Mouse (Mus musculus) natural killer cell, adult 2 months (primary cell): Measurements from ENCODE around the gene Duox1.

Source experiments
- DNase-seq, 2 experiments: peaks; one replicate each; pipeline ENCODE4 v3.0.0; 2022; ENCODE audit warnings: low spot score in 2 of 2

Gene Duox1

DNA sequence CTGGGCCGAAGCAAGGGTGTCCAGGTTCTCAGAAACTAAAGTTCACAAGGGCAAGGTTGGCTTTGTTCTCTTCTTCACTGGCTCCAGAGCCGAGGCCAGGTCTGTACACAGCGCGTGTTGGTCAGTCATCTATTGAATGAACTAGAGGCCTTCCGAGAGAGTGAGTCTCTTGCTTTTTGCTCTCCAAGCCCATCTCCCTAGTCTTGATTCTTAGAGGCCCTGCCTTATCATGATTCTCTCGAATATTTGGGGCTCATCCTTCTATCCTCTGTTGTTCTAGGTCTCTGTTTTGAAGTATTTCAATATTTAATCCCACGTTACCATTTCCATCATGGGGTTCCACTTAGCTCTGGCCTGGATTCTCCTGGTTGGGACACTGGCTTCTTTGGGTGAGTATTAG lies at the start of gene Duox1:
Duox1 (plus strand) TSS at position 301 of the 400 bp plus-strand sequence.
- no peak for DNase-seq

GRCm38 (mm10) chr2:122266407-122267193 lies 48.9 kb upstream of the Duox1 start:
- DNase-seq: no peak

DNA sequence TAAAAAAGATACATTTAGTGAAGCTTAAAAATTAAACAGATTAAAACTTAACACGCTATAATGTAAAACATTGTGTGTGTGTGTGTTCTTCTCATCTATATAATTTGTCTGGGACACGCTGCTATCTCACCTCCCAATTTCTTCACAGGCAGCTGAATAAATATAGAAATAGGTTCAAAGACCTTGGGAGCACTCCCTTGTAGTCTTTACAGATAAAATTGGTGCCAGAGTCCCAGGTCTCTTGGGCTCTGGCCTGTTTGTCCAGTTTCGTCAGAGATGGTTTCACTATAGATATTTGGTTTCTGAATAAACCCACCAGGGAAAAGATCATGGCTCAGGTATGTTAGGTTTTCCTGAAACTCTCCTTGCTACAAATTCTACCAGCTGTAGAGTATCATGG lies 36.7 kb upstream of the Duox1 start:
- DNase-seq: no peak

DNA sequence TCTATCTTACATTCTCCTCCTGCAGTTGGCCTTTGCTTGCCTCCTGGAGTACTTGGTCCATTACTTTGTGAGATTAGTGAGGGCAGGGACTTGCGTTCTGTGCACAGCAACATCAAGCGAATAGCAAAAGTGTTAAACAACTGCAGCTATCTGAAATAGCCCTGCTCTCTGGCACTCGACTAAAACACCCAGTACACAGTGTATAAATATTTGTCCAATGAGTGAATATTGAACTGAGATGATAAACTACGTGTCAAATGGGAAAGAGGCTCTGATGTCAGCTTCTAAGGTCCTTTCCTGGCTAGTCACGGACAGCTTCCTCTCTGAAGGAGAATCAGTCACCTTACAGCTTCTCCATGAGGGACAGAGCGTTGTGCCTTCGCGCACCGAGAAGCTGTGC lies 31.4 kb upstream of the Duox1 start:
- DNase-seq: no peak

GRCm38 (mm10) chr2:122286137-122286536 lies 29.3 kb upstream of the Duox1 start:
- no peak for DNase-seq

GRCm38 (mm10) chr2:122294916-122295315 lies 20.6 kb upstream of the Duox1 start:
- DNase-seq: no peak

DNA sequence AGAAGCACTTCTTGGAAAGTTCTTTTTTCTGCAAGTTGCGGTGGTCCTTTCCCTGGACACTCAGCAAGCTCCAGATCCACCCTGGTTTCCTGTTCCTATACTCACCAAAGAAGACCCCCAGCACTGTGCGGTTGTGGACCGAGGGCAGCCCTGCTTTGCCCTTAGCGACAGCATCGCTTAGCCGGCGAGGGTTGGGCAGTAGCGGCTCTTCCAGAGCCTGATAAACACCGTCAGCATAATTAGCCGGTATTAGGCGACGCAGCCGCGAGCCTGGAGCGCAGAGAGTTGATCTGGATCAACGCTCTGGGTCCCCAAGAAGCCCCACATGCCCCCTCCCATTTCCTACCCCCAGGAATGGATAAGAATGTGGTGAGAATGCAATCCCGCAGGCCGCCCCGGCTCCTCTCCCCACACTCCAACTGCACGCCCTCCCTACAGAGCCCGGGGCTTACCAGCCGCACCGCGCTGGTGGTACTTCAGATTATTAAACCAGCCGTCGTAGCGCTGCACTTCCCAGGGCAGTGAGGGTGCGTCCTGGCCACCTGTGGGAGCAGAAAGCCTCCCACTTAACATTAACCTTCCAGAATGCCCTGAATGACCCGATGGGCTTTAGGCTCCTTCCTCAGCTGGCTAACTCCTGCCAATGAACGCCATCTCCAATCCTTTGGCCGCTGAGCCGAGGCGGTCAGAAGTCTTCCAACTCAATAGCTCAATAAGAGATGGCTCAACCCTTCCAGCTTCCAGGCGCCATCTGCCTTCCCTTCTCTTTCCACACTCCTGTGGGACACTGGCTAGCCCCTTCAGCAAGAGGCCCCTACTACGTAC lies 18.0 kb upstream of the Duox1 start:
- no peak for DNase-seq

DNA sequence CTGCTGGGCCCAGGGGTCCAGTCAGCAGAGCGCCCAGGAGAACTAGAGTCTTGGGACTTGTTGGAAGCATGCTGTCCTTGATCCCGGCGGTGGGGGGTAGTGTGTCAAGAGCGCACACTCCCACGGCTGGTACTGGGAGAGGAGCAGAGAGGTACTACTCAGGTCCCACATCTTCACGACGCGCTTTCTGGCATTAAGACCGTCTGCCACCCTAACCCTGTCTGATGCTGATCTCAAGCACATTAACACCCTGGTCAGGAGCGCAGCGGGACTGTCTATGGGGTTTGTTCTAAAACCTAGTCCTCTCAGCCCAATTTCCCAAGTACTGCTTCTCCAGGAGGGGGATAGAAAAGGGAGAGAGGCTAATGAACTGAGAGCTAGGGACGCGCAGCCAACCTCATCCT lies 17.4 kb upstream of the Duox1 start, which contains the start of gene Duox2:
Duox2 (minus strand) TSS at position 354 of the 404 bp plus-strand sequence.
- DNase-seq: no peak

- DNase-seq: peak; percentile 50 to 67
Measured at GRCm38 (mm10) chr2:122298596-122299490, 16.6 kb upstream of the Duox1 start, which contains the start of gene Duoxa2. TSS of gene Duoxa2 (plus strand) at chr2:122298900.

GRCm38 (mm10) chr2:122299911-122300655 lies 15.4 kb upstream of the Duox1 start:
- no peak for DNase-seq

DNA sequence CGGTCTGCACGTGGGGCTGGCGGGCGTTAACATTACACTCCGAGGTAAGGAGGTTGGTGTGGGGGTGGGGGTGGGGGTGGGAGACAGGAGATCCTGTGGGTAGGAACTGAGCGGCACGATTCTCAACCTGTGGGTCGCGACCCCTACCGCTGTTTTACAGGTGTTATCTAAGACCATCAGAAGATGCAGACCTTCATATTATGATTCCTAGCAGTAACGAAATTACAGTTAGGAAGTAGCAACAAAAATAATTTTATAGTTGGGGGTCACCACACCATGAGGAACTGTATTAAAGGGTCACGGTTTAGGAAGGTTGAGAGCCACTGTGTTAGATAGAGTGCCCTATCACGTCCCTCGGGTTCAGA lies 14.8 kb upstream of the Duox1 start:
- no peak for DNase-seq

GRCm38 (mm10) chr2:122301081-122301920 lies 14.2 kb upstream of the Duox1 start:
- DNase-seq: peak; percentile 24 to 31

GRCm38 (mm10) chr2:122301921-122302573 lies 13.4 kb upstream of the Duox1 start:
- DNase-seq: no peak

- peak; percentile 59 to 73 for DNase-seq
Measured at GRCm38 (mm10) chr2:122302574-122303241, 12.8 kb upstream of the Duox1 start.

GRCm38 (mm10) chr2:122304544-122304943 lies 10.9 kb upstream of the Duox1 start:
- no peak for DNase-seq

DNA sequence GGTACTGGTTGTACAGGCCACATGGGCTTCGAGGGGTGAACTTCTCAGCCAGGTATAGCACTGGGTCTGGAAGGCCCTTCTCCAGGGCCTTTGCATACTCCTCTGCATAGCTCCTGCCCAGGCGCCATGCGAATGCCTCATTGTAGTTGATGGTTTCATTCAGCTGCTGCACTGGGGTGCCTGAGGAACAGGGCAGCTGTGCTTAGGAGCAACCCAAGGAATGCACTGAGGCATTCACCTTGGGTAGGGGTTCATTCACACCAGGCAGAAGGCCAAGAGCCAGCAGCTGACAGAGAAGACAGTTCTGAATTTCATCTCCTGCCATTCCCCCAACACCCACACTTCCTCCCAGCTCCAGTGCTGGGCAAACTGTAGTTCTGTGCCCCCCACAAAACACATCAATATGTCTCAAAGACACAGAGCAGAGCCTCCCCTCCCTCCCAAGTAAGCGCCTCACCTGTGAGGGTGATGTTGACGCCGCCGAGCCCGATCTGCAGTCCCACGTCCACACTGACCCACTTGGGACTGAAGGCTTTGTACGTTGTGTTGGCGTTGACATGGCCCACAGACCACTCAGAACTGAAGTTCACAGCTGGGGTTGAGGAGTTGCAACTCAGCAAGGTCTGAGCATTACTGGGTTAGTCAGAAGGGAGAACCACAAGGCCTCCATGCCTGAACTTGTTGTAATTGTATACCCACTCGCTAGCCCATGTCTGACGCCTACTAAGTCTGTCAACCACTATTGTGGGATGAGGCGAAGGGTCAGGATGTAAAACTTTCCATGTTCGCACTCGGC lies 10.2 kb upstream of the Duox1 start:
- DNase-seq: no peak

- DNase-seq: no peak
Measured at GRCm38 (mm10) chr2:122306184-122306583, 9.3 kb upstream of the Duox1 start.

DNA sequence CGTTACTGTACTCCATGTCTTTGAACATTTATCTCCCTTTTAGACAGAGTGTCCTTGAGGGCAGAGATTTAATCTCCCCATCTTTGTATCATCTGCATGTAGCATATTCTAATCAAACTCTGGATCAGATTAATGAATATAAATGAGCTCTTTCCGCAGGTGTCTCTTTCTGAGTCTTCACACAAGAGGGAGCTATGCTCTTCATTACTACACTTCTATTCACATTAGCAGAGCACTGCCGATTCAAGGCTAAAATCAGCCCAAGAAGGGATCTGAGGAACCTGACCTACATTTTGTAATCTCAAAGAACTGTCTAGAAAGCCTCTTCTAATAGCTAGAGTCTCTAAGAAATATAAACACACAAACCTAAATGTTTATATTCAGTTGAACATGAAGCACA lies 5.8 kb upstream of the Duox1 start:
- no peak for DNase-seq
